Comparison of ENCODE assay signal across 20 mouse cellular contexts in the genomic region with DNA sequence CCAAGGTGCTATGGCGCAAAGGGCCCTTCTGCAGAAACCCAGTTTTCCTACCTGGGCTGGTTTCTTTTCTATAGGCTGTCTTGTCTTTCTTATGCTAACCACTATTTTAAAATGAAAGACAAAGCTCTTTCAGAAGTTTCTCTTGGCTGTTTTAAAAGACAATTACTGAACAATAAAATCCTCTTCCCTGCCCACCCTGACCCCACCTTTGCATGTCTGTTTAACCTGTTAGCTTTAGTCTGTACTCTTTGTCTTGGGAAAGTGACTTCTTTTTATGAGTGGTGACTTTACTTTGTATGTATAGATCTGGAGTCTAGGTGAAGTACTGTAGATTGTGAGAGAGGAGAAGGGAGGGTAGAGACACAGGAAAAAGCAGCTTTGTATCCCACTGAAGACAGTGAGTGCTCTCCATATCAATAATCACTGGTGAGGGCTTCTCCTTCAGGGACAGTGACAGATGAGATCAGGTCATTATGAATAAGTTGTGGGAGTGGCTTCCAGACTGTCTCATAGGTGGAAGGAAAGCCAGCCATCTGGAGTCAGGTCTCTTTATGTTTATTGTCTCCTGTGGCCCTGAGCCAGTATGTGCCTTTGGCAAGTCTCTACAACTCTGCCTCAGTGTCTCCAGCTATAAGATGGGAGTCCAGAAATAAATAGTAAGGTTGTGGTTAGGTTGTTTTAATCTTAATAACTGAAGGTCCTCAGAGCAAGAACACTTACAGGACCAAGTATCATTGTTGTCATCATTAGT. TPM values are rescaled to one million over a fixed set of nuclear protein-coding genes. Genes with fewer than 3 reads are reported as not detected.
"Had no signal": no experiment of that assay in that cellular context is flagged by ENCODE, and none has a peak within 500 bp of the region (broad histone marks: within the 10 kb centered on the region; RNA-seq: fewer than 3 reads in every experiment).

No protein-coding gene starts in this region.

- H3K4me3 ChIP-seq: limb, embryonic 15.5 days; liver, embryonic 12.5 days; lung, embryonic 15.5 days; myocyte; neural tube, embryonic 15.5 days had no signal

- H3K4me2 ChIP-seq: limb, embryonic 15.5 days; liver, embryonic 12.5 days; lung, embryonic 15.5 days; neural tube, embryonic 15.5 days had no signal

- H3K27me3 ChIP-seq: limb, embryonic 15.5 days; liver, embryonic 12.5 days; lung, embryonic 15.5 days; neural tube, embryonic 15.5 days had no signal

- DNase-seq: kidney, postnatal 25 days; layer of hippocampus, adult 9-11 months; layer of hippocampus, postnatal 36 days; midbrain, embryonic 14.5 days; right cerebral cortex, adult 18-20 months; right cerebral cortex, postnatal 25 days; thymus, postnatal 4 days had no signal

- H3K27ac ChIP-seq: limb, embryonic 15.5 days; liver, embryonic 12.5 days; lung, embryonic 15.5 days; neural tube, embryonic 15.5 days had no signal

- ATAC-seq: liver, embryonic 12.5 days had no signal

- H3K9me3 ChIP-seq: limb, embryonic 15.5 days; liver, embryonic 12.5 days; lung, embryonic 15.5 days; neural tube, embryonic 15.5 days had no signal

- H3K9ac ChIP-seq: limb, embryonic 15.5 days; liver, embryonic 12.5 days; lung, embryonic 15.5 days; neural tube, embryonic 15.5 days had no signal

- H3K4me1 ChIP-seq: limb, embryonic 15.5 days; liver, embryonic 12.5 days; lung, embryonic 15.5 days; neural tube, embryonic 15.5 days had no signal

RNA-seq across cellular contexts. Expression of a gene that starts 22.1 kb away (rescaled TPM):
- total RNA-seq: layer of hippocampus, adult 18-20 months; layer of hippocampus, postnatal 36 days; left cerebral cortex, adult 8-10 months; left cerebral cortex, postnatal 25 days had no signal
- polyA plus RNA-seq: midbrain, embryonic 14.5 days; small intestine, adult 2 months had no signal

RNA-seq across cellular contexts. Expression of a gene that starts 36.2 kb away (rescaled TPM):
- total RNA-seq: layer of hippocampus, adult 18-20 months; layer of hippocampus, postnatal 36 days; left cerebral cortex, adult 8-10 months; left cerebral cortex, postnatal 25 days had no signal
- polyA plus RNA-seq: liver, embryonic 12.5 days; midbrain, embryonic 14.5 days had no signal

RNA-seq across cellular contexts. Expression of a gene that starts 37.6 kb away (rescaled TPM):
- polyA plus RNA-seq: liver, embryonic 12.5 days had no signal

RNA-seq across cellular contexts. Expression of a gene that starts 43.5 kb away (rescaled TPM):
- polyA plus RNA-seq: kidney, embryonic 16.5 days; limb, embryonic 11.5 days; liver, embryonic 12.5 days; liver, embryonic 16.5 days; lung, embryonic 15.5 days; small intestine, adult 2 months; stomach, embryonic 16.5 days had no signal
